Mouse (Mus musculus) liver, embryonic 15.5 days (tissue): ENCODE measurements around the gene Cd300a. TPM values are rescaled to one million over a fixed set of nuclear protein-coding genes. Genes with fewer than 3 reads are reported as not detected.

Experiments used
- ATAC-seq: fragments of 200-750 bp; cut with Nextera tagmentation; 2 replicates; pipeline ENCODE4 v1.8.0; 2017; ENCODE audit warnings: moderate number of reproducible peaks, mild to moderate bottlenecking, moderate library complexity; ENCODE audit not compliant: insufficient read depth
- H3K27ac ChIP-seq: fragments of 300-500 bp; sonication (generic); replicated peaks from 2 replicates; pipeline ENCODE4 v1.5.1; 2015; ENCODE audit warnings: mild to moderate bottlenecking, inconsistent platforms
- H3K27me3 ChIP-seq: fragments of 300-500 bp; sonication (generic); 2 replicates; pipeline ENCODE4 v1.6.1; 2015; ENCODE audit warnings: mild to moderate bottlenecking, inconsistent platforms
- H3K36me3 ChIP-seq: fragments of 300-500 bp; sonication (generic); replicated peaks from 2 replicates; pipeline ENCODE4 v1.6.1; 2015; ENCODE audit warnings: moderate library complexity, mild to moderate bottlenecking, inconsistent platforms
- H3K4me1 ChIP-seq: fragments of 300-500 bp; sonication (generic); replicated peaks from 2 replicates; pipeline ENCODE4 v1.6.1; 2015; ENCODE audit warnings: inconsistent platforms
- H3K4me2 ChIP-seq: fragments of 300-500 bp; sonication (generic); 2 replicates; pipeline ENCODE4 v1.6.1; 2015; ENCODE audit warnings: moderate library complexity, mild to moderate bottlenecking, inconsistent platforms
- H3K4me3 ChIP-seq: fragments of 300-500 bp; sonication (generic); replicated peaks from 2 replicates; pipeline ENCODE4 v1.5.1; 2015; ENCODE audit warnings: mild to moderate bottlenecking, inconsistent platforms
- H3K9ac ChIP-seq: fragments of 300-500 bp; sonication (generic); 2 replicates; pipeline ENCODE4 v1.6.1; 2015; ENCODE audit warnings: moderate library complexity, mild to moderate bottlenecking, inconsistent platforms
- H3K9me3 ChIP-seq: fragments of 300-500 bp; sonication (generic); replicated peaks from 2 replicates; pipeline ENCODE4 v1.6.1; 2016; ENCODE audit warnings: inconsistent platforms
- WGBS: fragments of 180-500 bp; shearing (Covaris S2); methylation state at CpG from one replicate; pipeline ENCODE4 v1.1.7; 2015; ENCODE audit warnings: mixed read lengths; ENCODE audit not compliant: insufficient replicate concordance; 5-methylcytosine and 5-hydroxymethylcytosine counted together
- polyA plus RNA-seq: library from polyadenylated mRNA; unstranded; fragments of >200 nt; fragmentation: Nextera tagmentation; extraction: Ambion mirVana; gene quantifications from 2 replicates; pipeline ENCODE4 v1.2.1, GENCODE M21; 2015

The Cd300a gene
- polyA plus RNA-seq, 1 experiment from 2014 or later = 7.3 TPM

DNA sequence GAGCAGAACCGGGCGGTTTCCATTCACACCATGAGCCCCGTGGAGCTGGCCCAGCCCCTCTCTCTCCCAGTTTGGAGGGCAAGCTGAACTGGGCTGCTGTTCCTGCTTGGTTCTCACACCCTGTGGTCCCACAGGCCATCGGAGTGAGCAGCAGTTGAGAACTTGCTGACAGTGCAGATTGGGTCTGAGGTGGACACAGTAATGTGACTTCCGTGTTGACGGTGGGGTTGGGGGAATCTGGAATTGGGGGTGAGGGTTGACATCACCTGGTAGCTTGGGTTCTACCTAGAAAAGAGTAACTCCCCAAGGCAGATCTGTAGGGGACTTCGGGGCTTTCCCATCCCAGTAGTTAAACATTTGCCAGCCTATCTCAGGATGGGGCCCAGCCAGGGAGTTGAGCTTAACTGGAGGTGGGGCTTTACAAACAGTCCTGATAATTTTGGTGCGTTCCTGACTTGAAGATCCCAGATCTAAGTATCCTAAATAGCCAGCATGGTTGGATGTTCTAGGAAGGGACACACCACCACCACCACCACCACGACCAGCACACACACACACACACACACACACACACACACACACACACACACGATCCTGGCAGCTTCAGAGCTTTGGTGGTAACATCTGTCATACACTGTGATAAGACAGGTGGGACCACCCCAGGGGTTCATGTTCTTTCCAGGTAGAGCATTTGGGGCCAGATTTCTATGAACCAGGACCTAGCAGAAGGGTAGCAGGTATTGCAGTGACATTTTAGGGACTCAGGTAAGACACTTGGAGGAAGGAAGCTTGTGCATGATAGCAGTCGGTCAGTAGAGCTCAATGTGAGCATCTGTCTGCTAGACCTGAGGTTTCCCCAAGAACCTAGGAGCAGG is 22.2 kb upstream of the Cd300a start:
- no peaks in the 10 kb centered on the region for H3K27me3 ChIP-seq
- peak; percentile 62 for ATAC-seq
- H3K4me3 ChIP-seq = no peak overlapping the region
- 44% methylated on average over 11 of the region's 11 CpGs for WGBS
- peak overlapping the region; percentile 30; the same call in 1 of the 2 replicates for H3K4me2 ChIP-seq
- H3K36me3 ChIP-seq = 0 out of 2 replicates have a peak, but pooled peaks cover 4% of the 10 kb centered on the region
- H3K9me3 ChIP-seq = no peaks in the 10 kb centered on the region
- H3K9ac ChIP-seq = no peak overlapping the region
- peak overlapping the region; percentile 79 for H3K27ac ChIP-seq
- H3K4me1 ChIP-seq = peaks cover 33% of the 10 kb centered on the region

DNA sequence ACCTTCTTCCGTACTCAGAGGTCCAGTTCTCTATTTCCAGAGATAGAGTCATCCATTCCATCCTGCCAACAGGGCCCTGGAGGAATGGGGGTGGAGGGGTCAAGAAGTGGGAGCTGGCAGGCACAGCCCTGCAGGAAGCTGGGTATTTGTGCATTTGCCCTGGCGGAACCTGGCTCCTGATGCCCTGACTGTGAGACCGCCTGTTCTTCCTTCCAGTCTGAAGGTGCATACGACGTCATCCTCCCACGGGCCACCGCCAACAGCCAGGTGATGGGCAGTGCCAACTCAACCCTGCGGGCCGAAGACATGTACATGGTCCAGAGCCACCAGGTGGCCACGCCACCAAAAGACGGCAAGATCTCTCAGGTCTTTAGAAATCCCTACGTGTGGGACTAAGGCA is 21.6 kb upstream of the Cd300a start:
- H3K4me3 ChIP-seq = no peak overlapping the region
- H3K27me3 ChIP-seq = no peaks in the 10 kb centered on the region
- no peaks in the 10 kb centered on the region for H3K9me3 ChIP-seq
- H3K27ac ChIP-seq = no peak overlapping the region
- H3K36me3 ChIP-seq = 0 out of 2 replicates have a peak, but pooled peaks cover 4% of the 10 kb centered on the region
- no peak overlapping the region for H3K9ac ChIP-seq
- ATAC-seq = no peak
- WGBS = 73% methylated on average over 12 of the region's 12 CpGs
- peaks cover 40% of the 10 kb centered on the region for H3K4me1 ChIP-seq
- no peak overlapping the region for H3K4me2 ChIP-seq

DNA sequence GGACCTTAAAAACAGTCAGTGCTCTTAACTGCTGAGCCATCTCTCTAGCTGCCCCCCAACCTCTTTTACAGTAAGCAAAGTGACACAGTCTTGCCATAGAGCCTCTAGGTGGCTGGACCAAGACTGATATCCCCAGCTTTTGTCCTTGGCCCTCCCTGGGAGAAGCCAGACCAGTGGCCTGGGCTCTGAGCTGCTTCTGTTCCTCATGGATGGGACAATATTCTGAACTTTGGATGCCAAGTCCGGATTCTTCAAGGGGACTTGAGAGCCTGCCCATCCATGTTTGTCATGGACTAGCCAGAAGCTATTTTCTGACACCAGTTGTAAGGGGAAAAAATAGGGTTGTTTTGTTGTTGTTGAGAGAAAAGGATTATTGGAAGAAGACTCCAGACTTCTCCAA is 20.1 kb upstream of the Cd300a start:
- no peaks in the 10 kb centered on the region for H3K9me3 ChIP-seq
- no peak for ATAC-seq
- H3K36me3 ChIP-seq = 0 out of 2 replicates have a peak, but pooled peaks cover 4% of the 10 kb centered on the region
- H3K4me1 ChIP-seq = peaks cover 50% of the 10 kb centered on the region
- H3K4me3 ChIP-seq = no peak overlapping the region
- H3K4me2 ChIP-seq = no peak overlapping the region
- H3K9ac ChIP-seq = no peak overlapping the region
- H3K27ac ChIP-seq = no peak overlapping the region
- H3K27me3 ChIP-seq = no peaks in the 10 kb centered on the region
- WGBS = 63% methylated on average over 1 of the region's 1 CpGs

DNA sequence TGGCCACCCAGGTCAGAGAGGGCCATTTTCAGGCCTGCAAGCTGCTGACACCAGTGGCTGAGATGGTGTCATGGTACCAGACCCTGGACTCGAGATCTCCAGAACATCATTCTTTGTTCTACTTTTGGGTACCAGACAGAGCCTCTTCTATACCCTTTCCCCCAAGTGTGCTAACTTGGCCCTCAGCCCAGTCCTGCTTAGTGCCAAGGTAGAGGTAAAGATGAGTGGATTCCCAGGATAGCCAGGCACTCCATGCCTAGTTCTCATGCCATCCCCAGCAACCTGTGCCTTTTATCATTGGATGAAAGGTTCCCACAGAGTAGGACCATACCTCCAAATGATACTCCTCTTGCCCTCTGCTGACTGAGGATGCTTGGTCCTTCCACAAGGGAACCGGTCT is 18.3 kb upstream of the Cd300a start:
- ATAC-seq = no peak
- no peak overlapping the region for H3K9ac ChIP-seq
- H3K4me2 ChIP-seq = no peak overlapping the region
- H3K27me3 ChIP-seq = no peaks in the 10 kb centered on the region
- H3K4me1 ChIP-seq = peaks cover 56% of the 10 kb centered on the region
- 0 out of 2 replicates have a peak, but pooled peaks cover 4% of the 10 kb centered on the region for H3K36me3 ChIP-seq
- no peak overlapping the region for H3K4me3 ChIP-seq
- 65% methylated on average over 2 of the region's 2 CpGs for WGBS
- H3K9me3 ChIP-seq = no peaks in the 10 kb centered on the region
- no peak overlapping the region for H3K27ac ChIP-seq

DNA sequence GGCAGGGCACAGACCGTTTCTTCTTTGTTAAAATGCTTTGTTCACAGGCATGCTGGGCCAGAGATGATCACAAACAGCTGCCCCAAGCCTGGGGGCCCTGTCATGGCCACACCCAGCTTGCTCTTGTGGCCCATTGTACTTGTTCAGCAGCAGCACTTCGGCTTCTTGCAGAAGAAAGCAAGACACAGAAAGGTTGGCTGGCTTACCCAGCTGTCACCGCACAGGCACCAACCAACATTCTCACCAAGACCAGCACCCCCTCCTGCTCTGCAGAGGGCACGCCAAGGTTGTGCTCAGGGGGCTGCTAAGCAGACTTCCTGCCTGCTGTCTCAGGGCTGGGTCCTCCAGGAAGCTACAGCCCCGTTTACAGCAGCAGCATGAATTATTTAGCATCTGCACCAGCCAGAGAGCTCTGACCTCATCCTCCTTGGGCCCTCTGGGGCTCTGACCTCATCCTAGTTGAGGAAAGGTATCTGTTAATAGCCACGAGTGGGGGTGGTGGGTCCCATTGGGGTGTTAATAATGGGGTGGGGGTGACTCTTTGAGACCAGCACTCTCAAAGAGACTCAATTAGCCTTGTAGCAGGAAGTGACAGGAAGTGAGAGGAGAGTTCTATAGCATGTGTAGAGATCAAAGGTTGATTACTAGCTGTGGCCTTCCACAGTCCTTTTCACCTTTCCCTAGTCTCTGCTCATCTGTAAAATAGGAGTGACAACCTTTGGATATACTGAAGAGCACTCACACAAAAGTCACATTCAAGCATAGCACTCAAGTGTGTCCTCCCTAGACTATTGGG is 16.6 kb upstream of the Cd300a start:
- no peak overlapping the region for H3K4me2 ChIP-seq

DNA sequence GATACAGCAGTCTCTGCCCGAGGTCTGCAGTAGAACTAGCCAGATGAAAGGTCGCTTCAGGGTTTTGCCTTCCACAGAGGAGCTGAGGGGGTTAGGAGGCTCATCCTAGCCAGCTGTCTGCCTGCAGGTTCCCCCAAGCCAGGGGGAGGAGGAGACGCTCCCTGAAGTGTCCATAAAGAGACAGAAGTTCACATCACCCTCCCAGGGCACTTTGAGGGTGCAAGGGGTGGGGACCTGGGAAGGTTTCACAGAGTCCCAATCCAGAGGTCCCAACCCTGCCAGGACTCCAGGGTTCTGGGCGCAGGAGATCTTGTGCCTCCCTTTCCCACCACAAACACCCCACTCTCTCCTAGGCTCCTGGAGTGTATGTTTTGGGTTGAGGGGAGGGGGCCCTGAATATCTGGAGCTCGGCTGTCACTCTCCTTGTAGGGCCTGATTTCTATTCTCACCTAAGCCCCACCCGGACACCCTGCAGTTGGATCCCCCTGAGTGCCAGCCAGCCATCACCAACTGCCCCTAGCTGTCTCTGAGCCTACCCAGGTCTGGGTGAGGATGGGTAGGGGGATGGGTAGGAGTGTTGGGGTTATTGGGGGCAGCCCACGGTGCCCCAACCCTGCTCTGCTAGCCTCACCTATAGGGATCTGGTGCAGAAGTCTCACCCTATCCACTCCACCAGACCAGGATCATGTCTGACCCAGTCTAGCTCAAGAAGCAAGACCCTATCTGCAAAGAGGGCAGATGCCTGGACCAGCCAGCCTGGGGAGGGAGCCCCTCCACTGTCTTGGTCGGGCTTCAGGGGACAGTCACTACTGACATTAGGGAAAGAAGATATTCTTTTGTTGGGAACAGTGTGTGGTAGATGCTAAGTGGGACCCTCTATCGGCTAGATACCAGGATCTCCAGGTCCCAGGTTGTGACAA is 15.4 kb upstream of the Cd300a start:
- Histone ChIP-seq H3K4me1 (peaks cover 40% of the 10 kb centered on the region), H3K4me3 (no peak overlapping the region), H3K9ac (no peak overlapping the region), H3K36me3 (0 out of 2 replicates have a peak, but pooled peaks cover 4% of the 10 kb centered on the region), H3K27me3 (no peaks in the 10 kb centered on the region), H3K9me3 (no peaks in the 10 kb centered on the region), H3K4me2 (no peak overlapping the region), H3K27ac (no peak overlapping the region)
- 58% methylated on average over 9 of the region's 9 CpGs for WGBS
- ATAC-seq = no peak

More for the DNA sequence above, 16.6 kb upstream of the Cd300a start:
- H3K4me3 ChIP-seq = no peak overlapping the region
- no peak overlapping the region for H3K9ac ChIP-seq
- no peaks in the 10 kb centered on the region for H3K9me3 ChIP-seq
- peaks cover 45% of the 10 kb centered on the region for H3K4me1 ChIP-seq
- H3K27me3 ChIP-seq = no peaks in the 10 kb centered on the region
- H3K27ac ChIP-seq = no peak overlapping the region
- WGBS = 22% methylated on average over 6 of the region's 6 CpGs
- H3K36me3 ChIP-seq = 0 out of 2 replicates have a peak, but pooled peaks cover 4% of the 10 kb centered on the region
- ATAC-seq = no peak

DNA sequence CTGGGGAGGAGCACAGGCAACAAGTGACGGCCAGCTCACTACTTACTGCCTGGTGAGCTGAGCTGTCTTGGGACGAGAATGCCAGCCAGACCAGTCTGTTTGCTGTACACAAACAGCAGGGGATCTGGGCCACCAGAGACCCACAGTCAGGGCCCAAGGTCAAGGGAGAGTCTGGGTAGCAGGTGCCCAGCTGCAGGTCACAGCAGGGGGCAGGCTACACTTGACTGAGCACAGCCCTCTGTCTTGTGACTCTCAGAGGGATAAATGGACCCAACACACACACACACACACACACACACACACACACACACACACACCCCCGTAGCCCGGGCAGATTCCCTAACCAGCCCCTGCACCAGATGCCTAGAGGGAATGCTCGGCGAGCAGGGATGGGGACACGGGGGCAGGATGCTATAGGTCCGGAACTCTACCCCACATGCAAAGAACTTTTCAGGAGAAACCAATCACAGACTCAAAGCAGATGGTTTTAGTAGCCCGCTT is 14.5 kb upstream of the Cd300a start:
- H3K9me3 ChIP-seq = no peaks in the 10 kb centered on the region
- H3K4me3 ChIP-seq = no peak overlapping the region
- H3K4me1 ChIP-seq = peaks cover 40% of the 10 kb centered on the region
- no peak overlapping the region for H3K4me2 ChIP-seq
- no peak for ATAC-seq
- H3K36me3 ChIP-seq = 0 out of 2 replicates have a peak, but pooled peaks cover 2% of the 10 kb centered on the region
- H3K27me3 ChIP-seq = no peaks in the 10 kb centered on the region
- H3K27ac ChIP-seq = no peak overlapping the region
- no peak overlapping the region for H3K9ac ChIP-seq
- 42% methylated on average over 9 of the region's 9 CpGs for WGBS

DNA sequence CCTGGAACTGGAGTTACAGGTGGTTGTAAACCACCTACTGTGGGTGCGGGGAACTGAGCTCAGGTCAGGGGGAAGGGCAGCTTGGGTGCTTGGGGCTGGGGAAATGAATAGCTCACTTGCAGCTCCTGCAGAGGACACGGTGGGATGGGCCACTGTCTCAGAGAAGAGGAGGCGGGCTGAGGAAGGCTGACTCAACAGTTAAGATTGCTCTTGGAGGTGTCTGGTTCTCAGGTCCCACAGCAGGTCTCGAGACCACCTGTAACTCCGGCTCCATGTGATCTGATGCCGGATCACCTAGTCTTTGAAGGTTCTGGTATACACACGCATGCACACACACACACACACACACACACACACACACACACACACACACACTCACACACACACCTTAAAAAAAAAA is 13.7 kb upstream of the Cd300a start:
- WGBS = 55% methylated on average over 7 of the region's 7 CpGs
- Histone ChIP-seq H3K4me3 (no peak overlapping the region), H3K4me1 (peaks cover 40% of the 10 kb centered on the region), H3K36me3 (no peaks in the 10 kb centered on the region), H3K9me3 (no peaks in the 10 kb centered on the region), H3K27ac (no peak overlapping the region), H3K9ac (no peak overlapping the region), H3K4me2 (no peak overlapping the region), H3K27me3 (no peaks in the 10 kb centered on the region)
- ATAC-seq = no peak

DNA sequence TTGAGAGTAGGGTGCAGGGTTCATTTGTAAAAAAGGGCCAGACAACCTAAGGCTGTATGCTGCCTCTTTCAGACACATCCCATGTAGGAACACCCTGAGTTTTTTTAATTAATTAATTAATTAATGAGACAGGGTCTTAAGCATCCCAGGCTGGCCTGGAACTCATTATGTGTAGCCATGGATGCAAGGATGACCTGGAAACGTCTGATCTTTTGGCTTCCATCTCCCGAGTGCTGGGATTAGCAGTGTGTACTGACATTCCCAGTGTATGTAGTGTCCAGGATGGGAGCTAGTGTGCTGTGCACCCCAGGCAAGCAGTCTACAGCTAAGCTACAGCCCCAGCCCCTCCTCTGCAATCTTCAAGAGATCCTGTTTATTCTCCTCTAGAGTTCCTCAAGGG is 13.2 kb upstream of the Cd300a start:
- Histone ChIP-seq H3K4me1 (peaks cover 40% of the 10 kb centered on the region), H3K36me3 (no peaks in the 10 kb centered on the region), H3K4me3 (no peak overlapping the region), H3K9me3 (no peaks in the 10 kb centered on the region), H3K4me2 (no peak overlapping the region), H3K9ac (no peak overlapping the region), H3K27ac (no peak overlapping the region), H3K27me3 (no peaks in the 10 kb centered on the region)
- no peak for ATAC-seq
- 43% methylated on average over 2 of the region's 2 CpGs for WGBS

DNA sequence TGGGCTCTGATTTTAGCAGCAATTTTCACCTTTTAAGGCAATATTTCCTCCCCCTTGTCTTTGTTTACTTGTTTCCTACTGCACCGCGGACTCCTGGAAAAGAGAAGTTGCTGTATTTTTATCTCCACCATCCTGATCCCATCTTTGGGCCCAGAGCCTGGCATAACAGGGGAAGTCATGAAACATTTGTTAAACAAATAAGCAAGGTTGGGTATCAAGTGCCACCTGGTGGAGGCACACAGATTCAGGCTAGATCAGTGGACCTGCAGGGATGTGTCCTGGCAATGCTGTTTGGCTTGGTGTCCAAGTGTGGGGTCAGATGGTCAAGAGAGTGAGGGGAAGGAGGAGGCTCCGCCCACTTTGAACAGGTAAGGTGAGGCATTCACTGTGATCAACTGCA is 12.7 kb upstream of the Cd300a start:
- H3K36me3 ChIP-seq = no peaks in the 10 kb centered on the region
- WGBS = 8% methylated on average over 3 of the region's 3 CpGs
- H3K4me1 ChIP-seq = peaks cover 40% of the 10 kb centered on the region
- H3K27me3 ChIP-seq = no peaks in the 10 kb centered on the region
- H3K4me3 ChIP-seq = no peak overlapping the region
- no peak overlapping the region for H3K9ac ChIP-seq
- no peak overlapping the region for H3K27ac ChIP-seq
- H3K9me3 ChIP-seq = no peaks in the 10 kb centered on the region
- no peak overlapping the region for H3K4me2 ChIP-seq
- no peak for ATAC-seq
